Mouse (Mus musculus): ENCODE measurements around the gene Fance. TPM values are rescaled to one million over a fixed set of nuclear protein-coding genes. Genes with fewer than 3 reads are reported as not detected.

Fance gene
- polyA plus RNA-seq, 1 experiment = 16.6 TPM

- no peak overlapping the region for H3K4me3 ChIP-seq (ENCODE audit: low read depth, low read length)
- peaks cover 31% of the 10 kb centered on the region for H3K27me3 ChIP-seq (ENCODE audit: control insufficient read depth, insufficient read depth, low read length)
- no peak overlapping the region for H3K27ac ChIP-seq (ENCODE audit: insufficient read depth, low read depth, low read length)
- TF ChIP-seq POLR2A (IDR thresholded peaks at IDR 0.05; ENCODE audit: low read depth, low read length) (no peak), CTCF (IDR thresholded peaks at IDR 0.05; ENCODE audit: extremely low read depth, insufficient read length, insufficient replicate concordance, low read depth, low read length) (no peak)
- H3K4me1 ChIP-seq (ENCODE audit: control insufficient read depth, insufficient read depth, insufficient read length, low read length) = no peaks in the 10 kb centered on the region
- no peaks in the 10 kb centered on the region for H3K36me3 ChIP-seq (ENCODE audit: control insufficient read depth, insufficient read depth, low read length)
- 72% methylated on average over 9 of the region's 9 CpGs for WGBS
These were observed 47.4 kb downstream of the Fance start for GRCm38 (mm10) chr17:28360531-28361277.

- H3K4me3 ChIP-seq (ENCODE audit: low read depth, low read length) = peak overlapping the region; percentile 9; the same call in 1 of the 2 replicates
- no peak for TF ChIP-seq POLR2A (IDR thresholded peaks at IDR 0.05; ENCODE audit: low read depth, low read length)
- no peak for TF ChIP-seq CTCF (IDR thresholded peaks at IDR 0.05; ENCODE audit: extremely low read depth, insufficient read length, insufficient replicate concordance, low read depth, low read length)
- WGBS = 43% methylated on average over 11 of the region's 11 CpGs
- no peak overlapping the region for H3K27ac ChIP-seq (ENCODE audit: insufficient read depth, low read depth, low read length)
- no peaks in the 10 kb centered on the region for H3K4me1 ChIP-seq (ENCODE audit: control insufficient read depth, insufficient read depth, insufficient read length, low read length)
- H3K27me3 ChIP-seq (ENCODE audit: control insufficient read depth, insufficient read depth, low read length) = peaks cover 31% of the 10 kb centered on the region
- H3K36me3 ChIP-seq (ENCODE audit: control insufficient read depth, insufficient read depth, low read length) = no peaks in the 10 kb centered on the region
These were observed 48.8 kb downstream of the Fance start for GRCm38 (mm10) chr17:28361921-28362652.

- WGBS = 13% methylated on average over 25 of the region's 25 CpGs
- no peak overlapping the region for H3K27ac ChIP-seq (ENCODE audit: insufficient read depth, low read depth, low read length)
- H3K4me3 ChIP-seq (ENCODE audit: low read depth, low read length) = peak overlapping the region; percentile 9
- H3K36me3 ChIP-seq (ENCODE audit: control insufficient read depth, insufficient read depth, low read length) = no peaks in the 10 kb centered on the region
- TF ChIP-seq CTCF (IDR thresholded peaks at IDR 0.05; ENCODE audit: extremely low read depth, insufficient read length, insufficient replicate concordance, low read depth, low read length) (no peak), POLR2A (IDR thresholded peaks at IDR 0.05; ENCODE audit: low read depth, low read length) (no peak)
- H3K27me3 ChIP-seq (ENCODE audit: control insufficient read depth, insufficient read depth, low read length) = peaks cover 31% of the 10 kb centered on the region
- H3K4me1 ChIP-seq (ENCODE audit: control insufficient read depth, insufficient read depth, insufficient read length, low read length) = no peaks in the 10 kb centered on the region
These were observed 49.5 kb downstream of the Fance start for GRCm38 (mm10) chr17:28362653-28363292.

GRCm38 (mm10) chr17:28363507-28363906 is 50.2 kb downstream of the Fance start:
- no peaks in the 10 kb centered on the region for H3K36me3 ChIP-seq (ENCODE audit: control insufficient read depth, insufficient read depth, low read length)
- no peak overlapping the region for H3K4me3 ChIP-seq (ENCODE audit: low read depth, low read length)
- no peaks in the 10 kb centered on the region for H3K4me1 ChIP-seq (ENCODE audit: control insufficient read depth, insufficient read depth, insufficient read length, low read length)
- no peak overlapping the region for H3K27ac ChIP-seq (ENCODE audit: insufficient read depth, low read depth, low read length)
- TF ChIP-seq CTCF (IDR thresholded peaks at IDR 0.05; ENCODE audit: extremely low read depth, insufficient read length, insufficient replicate concordance, low read depth, low read length) = no peak
- no peak for TF ChIP-seq POLR2A (IDR thresholded peaks at IDR 0.05; ENCODE audit: low read depth, low read length)
- H3K27me3 ChIP-seq (ENCODE audit: control insufficient read depth, insufficient read depth, low read length) = peaks cover 31% of the 10 kb centered on the region
- WGBS = 67% methylated on average over 6 of the region's 6 CpGs

- Histone ChIP-seq H3K4me1 (ENCODE audit: control insufficient read depth, insufficient read depth, insufficient read length, low read length) (no peaks in the 10 kb centered on the region), H3K36me3 (ENCODE audit: control insufficient read depth, insufficient read depth, low read length) (no peaks in the 10 kb centered on the region), H3K4me3 (ENCODE audit: low read depth, low read length) (no peak within 1 kb of the TSS), H3K27ac (ENCODE audit: insufficient read depth, low read depth, low read length) (no peak within 1 kb of the TSS), H3K27me3 (ENCODE audit: control insufficient read depth, insufficient read depth, low read length) (peaks cover 31% of the 10 kb centered on the region)
- 66% methylated on average over 8 of the region's 8 CpGs for WGBS
- TF ChIP-seq POLR2A (IDR thresholded peaks at IDR 0.05; ENCODE audit: low read depth, low read length) = no peak
- TF ChIP-seq CTCF (IDR thresholded peaks at IDR 0.05; ENCODE audit: extremely low read depth, insufficient read length, insufficient replicate concordance, low read depth, low read length) = no peak
These were observed 51.8 kb downstream of the Fance start, which contains the start of gene Tulp1 for GRCm38 (mm10) chr17:28365122-28365521. TSS of gene Tulp1 (minus strand) at chr17:28365222.

- WGBS = 5% methylated on average over 13 of the region's 13 CpGs
- no peak overlapping the region for H3K27ac ChIP-seq (ENCODE audit: insufficient read depth, low read depth, low read length)
- H3K27me3 ChIP-seq (ENCODE audit: control insufficient read depth, insufficient read depth, low read length) = peaks cover 16% of the 10 kb centered on the region
- no peaks in the 10 kb centered on the region for H3K36me3 ChIP-seq (ENCODE audit: control insufficient read depth, insufficient read depth, low read length)
- no peak for TF ChIP-seq POLR2A (IDR thresholded peaks at IDR 0.05; ENCODE audit: low read depth, low read length)
- TF ChIP-seq CTCF (IDR thresholded peaks at IDR 0.05; ENCODE audit: extremely low read depth, insufficient read length, insufficient replicate concordance, low read depth, low read length) = peak; percentile 97
- H3K4me3 ChIP-seq (ENCODE audit: low read depth, low read length) = no peak overlapping the region
- H3K4me1 ChIP-seq (ENCODE audit: control insufficient read depth, insufficient read depth, insufficient read length, low read length) = no peaks in the 10 kb centered on the region
These were observed 55.1 kb downstream of the Fance start for GRCm38 (mm10) chr17:28368449-28368848.

- TF ChIP-seq POLR2A (IDR thresholded peaks at IDR 0.05; ENCODE audit: low read depth, low read length) (no peak), CTCF (IDR thresholded peaks at IDR 0.05; ENCODE audit: extremely low read depth, insufficient read length, insufficient replicate concordance, low read depth, low read length) (no peak)
- Histone ChIP-seq H3K4me1 (ENCODE audit: control insufficient read depth, insufficient read depth, insufficient read length, low read length) (no peaks in the 10 kb centered on the region), H3K4me3 (ENCODE audit: low read depth, low read length) (no peak overlapping the region), H3K27ac (ENCODE audit: insufficient read depth, low read depth, low read length) (no peak overlapping the region), H3K27me3 (ENCODE audit: control insufficient read depth, insufficient read depth, low read length) (peaks cover 10% of the 10 kb centered on the region), H3K36me3 (ENCODE audit: control insufficient read depth, insufficient read depth, low read length) (no peaks in the 10 kb centered on the region)
- 45% methylated on average over 5 of the region's 5 CpGs for WGBS
These were observed 55.7 kb downstream of the Fance start for GRCm38 (mm10) chr17:28369056-28369455.
